Mouse (Mus musculus) stomach, postnatal 0 days (tissue): ENCODE data around the gene Alx1.

Experiments
- CTCF ChIP-seq: IDR thresholded peaks from 2 replicates; pipeline ENCODE4 v1.5.1; 2016; ENCODE audit warnings: antibody characterized with exemption, low read depth, mild to moderate bottlenecking, moderate library complexity
- EP300 ChIP-seq: optimal IDR thresholded peaks from 2 replicates; pipeline ENCODE3; 2016; ENCODE audit warnings: antibody characterized with exemption

DNA sequence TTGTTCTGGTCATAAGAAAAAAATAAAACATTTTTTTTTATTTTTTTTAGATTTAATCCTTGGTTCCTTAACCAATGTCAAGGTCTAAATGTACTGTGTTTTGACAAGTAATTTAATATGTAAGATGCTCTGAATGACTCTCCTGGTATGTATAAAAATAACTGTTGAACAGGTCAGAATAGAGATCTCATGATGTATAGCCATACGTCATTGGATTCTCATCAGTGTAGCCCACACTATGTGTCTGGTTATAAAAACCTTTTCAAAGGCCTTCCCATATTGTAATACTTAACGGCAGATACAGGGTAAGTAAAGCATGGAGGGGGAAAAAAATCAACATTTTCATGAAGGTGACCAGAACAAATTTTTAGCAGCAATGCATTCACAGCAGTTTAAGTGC lies 19.6 kb upstream of the Alx1 start:
- TF ChIP-seq CTCF (no peak), EP300 (no peak)
